Mouse (Mus musculus) forebrain, embryonic 16.5 days (tissue): ENCODE data around the gene Slc23a2. TPM values are rescaled to one million over a fixed set of nuclear protein-coding genes. Genes with fewer than 3 reads are reported as not detected.

Experiments used
- ATAC-seq: fragments of 200-750 bp; cut with Nextera tagmentation; 2 replicates; pipeline ENCODE4 v1.8.0; 2017; ENCODE audit warnings: mild to moderate bottlenecking, moderate library complexity
- H3K27ac ChIP-seq: fragments of 300-500 bp; sonication (generic); 2 replicates; pipeline ENCODE4 v1.5.1; 2014; ENCODE audit warnings: low read length, control low read depth
- H3K27me3 ChIP-seq: fragments of 300-500 bp; sonication (generic); replicated peaks from 2 replicates; pipeline ENCODE4 v1.6.1; 2014; ENCODE audit warnings: low read length; ENCODE audit not compliant: control insufficient read depth, insufficient read depth
- H3K36me3 ChIP-seq: fragments of 300-500 bp; sonication (generic); 2 replicates; pipeline ENCODE4 v1.6.1; 2014; ENCODE audit not compliant: control insufficient read depth, insufficient read depth
- H3K4me1 ChIP-seq: fragments of 300-500 bp; sonication (generic); replicated peaks from 2 replicates; pipeline ENCODE4 v1.6.1; 2014; ENCODE audit warnings: low read length; ENCODE audit not compliant: control insufficient read depth, insufficient read depth
- H3K4me2 ChIP-seq: fragments of 300-500 bp; sonication (generic); 2 replicates; pipeline ENCODE4 v1.6.1; 2014; ENCODE audit warnings: mild to moderate bottlenecking, low read length, control low read depth
- H3K4me3 ChIP-seq: fragments of 300-500 bp; sonication (generic); replicated peaks from 2 replicates; pipeline ENCODE4 v1.5.1; 2014; ENCODE audit warnings: mild to moderate bottlenecking, low read length, control low read depth
- H3K9ac ChIP-seq: fragments of 300-500 bp; sonication (generic); replicated peaks from 2 replicates; pipeline ENCODE4 v1.6.1; 2014; ENCODE audit warnings: low read depth, low read length, control low read depth
- H3K9me3 ChIP-seq: fragments of 300-500 bp; sonication (generic); 2 replicates; pipeline ENCODE4 v1.6.1; 2016; ENCODE audit warnings: low read length; ENCODE audit not compliant: control insufficient read depth
- WGBS: fragments of 180-500 bp; shearing (Covaris S2); extraction: QIAGEN DNeasy Blood & Tissue Kit; methylation state at CpG from one replicate; pipeline ENCODE4 v1.1.7; 2014; 5-methylcytosine and 5-hydroxymethylcytosine counted together
- polyA plus RNA-seq: library from polyadenylated mRNA; unstranded; fragments of >200 nt; fragmentation: Nextera tagmentation; extraction: Ambion mirVana; gene quantifications from 2 replicates; pipeline ENCODE4 v1.2.1, GENCODE M21; 2015

Slc23a2 gene
- polyA plus RNA-seq, 1 experiment from 2014 or later = 32.7 TPM

- WGBS = 95% methylated on average over 4 of the region's 4 CpGs
- H3K36me3 ChIP-seq = no peaks in the 10 kb centered on the region
Observed at GRCm38 (mm10) chr2:132024028-132024427, 120.9 kb downstream of the Slc23a2 start.

GRCm38 (mm10) chr2:132022621-132023020 lies 122.3 kb downstream of the Slc23a2 start:
- H3K27ac ChIP-seq = no peak overlapping the region
- no peaks in the 10 kb centered on the region for H3K36me3 ChIP-seq
- WGBS = 88% methylated on average over 8 of the region's 8 CpGs
- H3K4me3 ChIP-seq = no peak overlapping the region
- H3K9me3 ChIP-seq = no peaks in the 10 kb centered on the region
- H3K4me2 ChIP-seq = no peak overlapping the region
- H3K27me3 ChIP-seq = no peaks in the 10 kb centered on the region
- H3K9ac ChIP-seq = no peak overlapping the region
- H3K4me1 ChIP-seq = peaks cover 7% of the 10 kb centered on the region; the same call in 1 of the 2 replicates
- ATAC-seq = no peak

More at GRCm38 (mm10) chr2:132024028-132024427, 120.9 kb downstream of the Slc23a2 start:
- Histone ChIP-seq H3K27me3 (no peaks in the 10 kb centered on the region), H3K9ac (no peak overlapping the region), H3K27ac (no peak overlapping the region), H3K4me2 (no peak overlapping the region), H3K4me1 (peaks cover 17% of the 10 kb centered on the region), H3K4me3 (no peak overlapping the region), H3K9me3 (no peaks in the 10 kb centered on the region)
- no peak for ATAC-seq

GRCm38 (mm10) chr2:132021616-132022015 lies 123.3 kb downstream of the Slc23a2 start:
- Histone ChIP-seq H3K36me3 (no peaks in the 10 kb centered on the region), H3K4me1 (no peaks in the 10 kb centered on the region), H3K27me3 (no peaks in the 10 kb centered on the region), H3K27ac (no peak overlapping the region), H3K9me3 (no peaks in the 10 kb centered on the region), H3K9ac (no peak overlapping the region), H3K4me3 (no peak overlapping the region), H3K4me2 (no peak overlapping the region)
- WGBS = 83% methylated on average over 4 of the region's 4 CpGs
- no peak for ATAC-seq

GRCm38 (mm10) chr2:132020991-132021541 lies 123.8 kb downstream of the Slc23a2 start:
- no peak for ATAC-seq
- H3K27ac ChIP-seq = no peak overlapping the region
- WGBS = 78% methylated on average over 5 of the region's 5 CpGs
- H3K9me3 ChIP-seq = no peaks in the 10 kb centered on the region
- H3K4me1 ChIP-seq = no peaks in the 10 kb centered on the region
- no peaks in the 10 kb centered on the region for H3K27me3 ChIP-seq
- H3K9ac ChIP-seq = no peak overlapping the region
- H3K36me3 ChIP-seq = no peaks in the 10 kb centered on the region
- H3K4me3 ChIP-seq = no peak overlapping the region
- H3K4me2 ChIP-seq = no peak overlapping the region

GRCm38 (mm10) chr2:132020420-132020819 lies 124.5 kb downstream of the Slc23a2 start:
- no peaks in the 10 kb centered on the region for H3K36me3 ChIP-seq
- 89% methylated on average over 7 of the region's 7 CpGs for WGBS
- no peaks in the 10 kb centered on the region for H3K4me1 ChIP-seq
- H3K9me3 ChIP-seq = no peaks in the 10 kb centered on the region
- H3K27me3 ChIP-seq = no peaks in the 10 kb centered on the region
- H3K27ac ChIP-seq = no peak overlapping the region
- ATAC-seq = no peak
- no peak overlapping the region for H3K9ac ChIP-seq
- H3K4me2 ChIP-seq = no peak overlapping the region
- H3K4me3 ChIP-seq = no peak overlapping the region

- ATAC-seq = no peak
- Histone ChIP-seq H3K4me1 (no peaks in the 10 kb centered on the region), H3K9me3 (no peaks in the 10 kb centered on the region), H3K9ac (no peak overlapping the region), H3K27ac (no peak overlapping the region), H3K27me3 (no peaks in the 10 kb centered on the region), H3K4me2 (no peak overlapping the region), H3K36me3 (no peaks in the 10 kb centered on the region), H3K4me3 (no peak overlapping the region)
- WGBS = 82% methylated on average over 3 of the region's 3 CpGs
Observed at GRCm38 (mm10) chr2:132019372-132019811, 125.5 kb downstream of the Slc23a2 start.

- Histone ChIP-seq H3K36me3 (no peaks in the 10 kb centered on the region), H3K4me1 (no peaks in the 10 kb centered on the region), H3K9me3 (no peaks in the 10 kb centered on the region), H3K9ac (no peak overlapping the region), H3K4me3 (no peak overlapping the region), H3K4me2 (no peak overlapping the region), H3K27ac (no peak overlapping the region), H3K27me3 (no peaks in the 10 kb centered on the region)
- no peak for ATAC-seq
- 69% methylated on average over 4 of the region's 4 CpGs for WGBS
Observed at GRCm38 (mm10) chr2:132018156-132018555, 126.8 kb downstream of the Slc23a2 start.

GRCm38 (mm10) chr2:132017611-132018010 lies 127.3 kb downstream of the Slc23a2 start:
- H3K27ac ChIP-seq = no peak overlapping the region
- no peaks in the 10 kb centered on the region for H3K4me1 ChIP-seq
- ATAC-seq = no peak
- H3K9ac ChIP-seq = no peak overlapping the region
- H3K9me3 ChIP-seq = no peaks in the 10 kb centered on the region
- WGBS = 75% methylated on average over 7 of the region's 7 CpGs
- H3K4me2 ChIP-seq = no peak overlapping the region
- no peaks in the 10 kb centered on the region for H3K27me3 ChIP-seq
- no peak overlapping the region for H3K4me3 ChIP-seq
- H3K36me3 ChIP-seq = no peaks in the 10 kb centered on the region

- Histone ChIP-seq H3K27me3 (no peaks in the 10 kb centered on the region), H3K36me3 (peaks cover 4% of the 10 kb centered on the region; the same call in 1 of the 2 replicates), H3K4me1 (no peaks in the 10 kb centered on the region), H3K9ac (no peak overlapping the region), H3K9me3 (no peaks in the 10 kb centered on the region), H3K4me3 (no peak overlapping the region), H3K4me2 (no peak overlapping the region), H3K27ac (no peak overlapping the region)
- peak; percentile 82 for ATAC-seq
- 45% methylated on average over 1 of the region's 1 CpGs for WGBS
Observed at GRCm38 (mm10) chr2:132016034-132016433, 128.9 kb downstream of the Slc23a2 start.

- H3K27me3 ChIP-seq = no peaks in the 10 kb centered on the region
- no peak overlapping the region for H3K9ac ChIP-seq
- 96% methylated on average over 4 of the region's 4 CpGs for WGBS
- H3K36me3 ChIP-seq = peaks cover 16% of the 10 kb centered on the region
- H3K4me1 ChIP-seq = no peaks in the 10 kb centered on the region
- no peaks in the 10 kb centered on the region for H3K9me3 ChIP-seq
- H3K4me3 ChIP-seq = no peak overlapping the region
- ATAC-seq = no peak
- H3K27ac ChIP-seq = no peak overlapping the region
- no peak overlapping the region for H3K4me2 ChIP-seq
Observed at GRCm38 (mm10) chr2:132013152-132013551, 131.8 kb downstream of the Slc23a2 start.
